Mouse (Mus musculus): Measurements from ENCODE around the gene Ncor1.

DNA sequence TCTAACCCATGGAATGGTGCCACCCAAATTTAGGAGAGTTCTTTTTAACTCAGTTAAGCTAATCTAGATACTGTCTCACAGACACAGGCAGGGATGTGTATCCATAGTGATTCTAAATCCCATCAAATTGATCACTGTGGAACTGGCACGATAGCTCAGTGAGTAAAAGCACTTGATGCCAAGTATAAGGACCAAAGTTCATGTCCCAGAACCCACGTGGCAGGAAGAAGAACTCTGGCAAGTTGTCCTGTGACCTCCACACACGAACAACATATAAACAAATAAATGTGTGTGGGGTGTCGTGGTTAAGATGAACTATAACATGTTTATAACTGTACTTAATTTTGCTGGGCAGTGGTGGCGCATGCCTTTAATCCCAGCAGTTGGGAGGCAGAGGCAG, 21.2 kb upstream of the Ncor1 start:
- TF ChIP-seq CTCF (conservative IDR thresholded peaks at IDR 0.05; ENCODE audit: insufficient read depth, insufficient read length, low read depth, low read length): no peak
- TF ChIP-seq POLR2A (IDR thresholded peaks at IDR 0.05; ENCODE audit: low read depth, low read length): no peak

Data from kidney, adult 2 months (tissue).